Mouse (Mus musculus): ENCODE results near the gene Zfp710. TPM values are rescaled to one million over a fixed set of nuclear protein-coding genes. Genes with fewer than 3 reads are reported as not detected.
"Not testable (repeated sequence)": the region's sequence is repeated elsewhere in the genome, so short reads cannot be mapped to it uniquely, and the experiment has no call there.

Zfp710 gene
- polyA plus RNA-seq, 1 experiment from 2014 or later: 22.6 TPM

GRCm38 (mm10) chr7:80033771-80034170 is 9.2 kb downstream of the Zfp710 start:
- no peak overlapping the region for H3K4me3 ChIP-seq (ENCODE audit: low read length)
- no peak for ATAC-seq (ENCODE audit: low FRiP score, low TSS enrichment)
- H3K9me3 ChIP-seq (ENCODE audit: low read length): no peaks in the 10 kb centered on the region
- H3K4me2 ChIP-seq (replicated peaks; ENCODE audit: low read depth, low read length): no peak overlapping the region
- no peaks in the 10 kb centered on the region for H3K27me3 ChIP-seq (ENCODE audit: insufficient read depth, low read length)
- no peaks in the 10 kb centered on the region for H3K36me3 ChIP-seq (ENCODE audit: insufficient read depth, low read length)
- peaks cover 60% of the 10 kb centered on the region for H3K4me1 ChIP-seq (ENCODE audit: insufficient read depth, low read length)
- H3K27ac ChIP-seq (ENCODE audit: low read length): no peak overlapping the region
- 73% methylated on average over 9 of the region's 9 CpGs for WGBS
- H3K9ac ChIP-seq (replicated peaks; ENCODE audit: low read length): no peak overlapping the region

GRCm38 (mm10) chr7:80035086-80035485 is 10.5 kb downstream of the Zfp710 start:
- WGBS: 53% methylated on average over 6 of the region's 6 CpGs
- H3K9me3 ChIP-seq (ENCODE audit: low read length): no peaks in the 10 kb centered on the region
- H3K36me3 ChIP-seq (ENCODE audit: insufficient read depth, low read length): no peaks in the 10 kb centered on the region
- no peak for ATAC-seq (ENCODE audit: low FRiP score, low TSS enrichment)
- H3K9ac ChIP-seq (replicated peaks; ENCODE audit: low read length): no peak overlapping the region
- H3K27me3 ChIP-seq (ENCODE audit: insufficient read depth, low read length): no peaks in the 10 kb centered on the region
- no peak overlapping the region for H3K27ac ChIP-seq (ENCODE audit: low read length)
- no peak overlapping the region for H3K4me3 ChIP-seq (ENCODE audit: low read length)
- peaks cover 49% of the 10 kb centered on the region for H3K4me1 ChIP-seq (ENCODE audit: insufficient read depth, low read length)
- no peak overlapping the region for H3K4me2 ChIP-seq (replicated peaks; ENCODE audit: low read depth, low read length)

- H3K27ac ChIP-seq (ENCODE audit: low read length): 0 out of 2 replicates have a peak overlapping the region, but pooled peaks have one; percentile 15
Measured at GRCm38 (mm10) chr7:80035748-80036147, 11.1 kb downstream of the Zfp710 start.

GRCm38 (mm10) chr7:80039699-80040098 is 15.1 kb downstream of the Zfp710 start:
- Histone ChIP-seq H3K27ac (ENCODE audit: low read length) (no peak overlapping the region), H3K9me3 (ENCODE audit: low read length) (no peaks in the 10 kb centered on the region), H3K27me3 (ENCODE audit: insufficient read depth, low read length) (no peaks in the 10 kb centered on the region), H3K36me3 (ENCODE audit: insufficient read depth, low read length) (no peaks in the 10 kb centered on the region; the same call in 1 of the 2 replicates), H3K4me2 (replicated peaks; ENCODE audit: low read depth, low read length) (no peak overlapping the region), H3K4me1 (ENCODE audit: insufficient read depth, low read length) (peaks cover 18% of the 10 kb centered on the region), H3K4me3 (ENCODE audit: low read length) (no peak overlapping the region), H3K9ac (replicated peaks; ENCODE audit: low read length) (no peak overlapping the region)
- WGBS: 91% methylated on average over 8 of the region's 8 CpGs
- ATAC-seq (ENCODE audit: low FRiP score, low TSS enrichment): no peak

More at GRCm38 (mm10) chr7:80035748-80036147, 11.1 kb downstream of the Zfp710 start:
- Histone ChIP-seq H3K27me3 (ENCODE audit: insufficient read depth, low read length) (no peaks in the 10 kb centered on the region), H3K9ac (replicated peaks; ENCODE audit: low read length) (no peak overlapping the region; the same call in 1 of the 2 replicates), H3K4me2 (replicated peaks; ENCODE audit: low read depth, low read length) (no peak overlapping the region), H3K4me3 (ENCODE audit: low read length) (no peak overlapping the region), H3K36me3 (ENCODE audit: insufficient read depth, low read length) (no peaks in the 10 kb centered on the region), H3K9me3 (ENCODE audit: low read length) (no peaks in the 10 kb centered on the region), H3K4me1 (ENCODE audit: insufficient read depth, low read length) (peaks cover 49% of the 10 kb centered on the region)
- 49% methylated on average over 4 of the region's 4 CpGs for WGBS
- 0 out of 2 replicates have a peak, but pooled peaks have one; percentile 40 for ATAC-seq (ENCODE audit: low FRiP score, low TSS enrichment)

- 40% methylated on average over 7 of the region's 7 CpGs for WGBS
- Histone ChIP-seq H3K36me3 (ENCODE audit: insufficient read depth, low read length) (no peaks in the 10 kb centered on the region; the same call in 1 of the 2 replicates), H3K4me2 (replicated peaks; ENCODE audit: low read depth, low read length) (no peak overlapping the region), H3K4me1 (ENCODE audit: insufficient read depth, low read length) (peaks cover 35% of the 10 kb centered on the region), H3K27ac (ENCODE audit: low read length) (peak overlapping the region; percentile 67), H3K27me3 (ENCODE audit: insufficient read depth, low read length) (no peaks in the 10 kb centered on the region), H3K4me3 (ENCODE audit: low read length) (no peak overlapping the region), H3K9me3 (ENCODE audit: low read length) (no peaks in the 10 kb centered on the region), H3K9ac (replicated peaks; ENCODE audit: low read length) (no peak overlapping the region)
- ATAC-seq (ENCODE audit: low FRiP score, low TSS enrichment): peak; percentile 50
Measured at GRCm38 (mm10) chr7:80044170-80044569, 19.6 kb downstream of the Zfp710 start.

GRCm38 (mm10) chr7:80047041-80047440 is 22.4 kb downstream of the Zfp710 start:
- H3K27ac ChIP-seq (ENCODE audit: low read length): peak overlapping the region; percentile 36; the same call in 1 of the 2 replicates
- H3K4me1 ChIP-seq (ENCODE audit: insufficient read depth, low read length): peaks cover 58% of the 10 kb centered on the region
- no peaks in the 10 kb centered on the region for H3K9me3 ChIP-seq (ENCODE audit: low read length)
- 43% methylated on average over 4 of the region's 4 CpGs for WGBS
- no peak overlapping the region for H3K9ac ChIP-seq (replicated peaks; ENCODE audit: low read length)
- H3K27me3 ChIP-seq (ENCODE audit: insufficient read depth, low read length): no peaks in the 10 kb centered on the region
- ATAC-seq (ENCODE audit: low FRiP score, low TSS enrichment): no peak
- H3K4me3 ChIP-seq (ENCODE audit: low read length): no peak overlapping the region
- H3K36me3 ChIP-seq (ENCODE audit: insufficient read depth, low read length): no peaks in the 10 kb centered on the region; the same call in 1 of the 2 replicates
- H3K4me2 ChIP-seq (replicated peaks; ENCODE audit: low read depth, low read length): no peak overlapping the region

GRCm38 (mm10) chr7:80049746-80050145 is 25.1 kb downstream of the Zfp710 start:
- no peaks in the 10 kb centered on the region for H3K9me3 ChIP-seq (ENCODE audit: low read length)
- no peak overlapping the region for H3K4me3 ChIP-seq (ENCODE audit: low read length)
- peaks cover 71% of the 10 kb centered on the region for H3K4me1 ChIP-seq (ENCODE audit: insufficient read depth, low read length)
- 0 out of 2 replicates have a peak overlapping the region, but pooled peaks have one; percentile 16 for H3K4me2 ChIP-seq (replicated peaks; ENCODE audit: low read depth, low read length)
- H3K9ac ChIP-seq (replicated peaks; ENCODE audit: low read length): no peak overlapping the region
- no peaks in the 10 kb centered on the region for H3K27me3 ChIP-seq (ENCODE audit: insufficient read depth, low read length)
- no peak for ATAC-seq (ENCODE audit: low FRiP score, low TSS enrichment)
- H3K36me3 ChIP-seq (ENCODE audit: insufficient read depth, low read length): no peaks in the 10 kb centered on the region
- peak overlapping the region; percentile 80 for H3K27ac ChIP-seq (ENCODE audit: low read length)
- 43% methylated on average over 2 of the region's 2 CpGs for WGBS

GRCm38 (mm10) chr7:80050382-80050781 is 25.8 kb downstream of the Zfp710 start:
- 86% methylated on average over 1 of the region's 1 CpGs for WGBS
- not testable (repeated sequence) for ATAC-seq (ENCODE audit: low FRiP score, low TSS enrichment)
- H3K27ac ChIP-seq (ENCODE audit: low read length): peak overlapping the region; percentile 80

GRCm38 (mm10) chr7:80051835-80052234 is 27.2 kb downstream of the Zfp710 start:
- ATAC-seq (ENCODE audit: low FRiP score, low TSS enrichment): 0 out of 2 replicates have a peak, but pooled peaks have one; percentile 32
- peak overlapping the region; percentile 24; the same call in 1 of the 2 replicates for H3K4me2 ChIP-seq (replicated peaks; ENCODE audit: low read depth, low read length)
- H3K4me1 ChIP-seq (ENCODE audit: insufficient read depth, low read length): peaks cover 76% of the 10 kb centered on the region
- H3K9me3 ChIP-seq (ENCODE audit: low read length): no peaks in the 10 kb centered on the region
- no peak overlapping the region for H3K4me3 ChIP-seq (ENCODE audit: low read length)
- H3K27ac ChIP-seq (ENCODE audit: low read length): peak overlapping the region; percentile 70
- no peaks in the 10 kb centered on the region for H3K27me3 ChIP-seq (ENCODE audit: insufficient read depth, low read length)
- no peak overlapping the region for H3K9ac ChIP-seq (replicated peaks; ENCODE audit: low read length)
- no peaks in the 10 kb centered on the region for H3K36me3 ChIP-seq (ENCODE audit: insufficient read depth, low read length)
- WGBS: 47% methylated on average over 6 of the region's 6 CpGs

More at GRCm38 (mm10) chr7:80050382-80050781, 25.8 kb downstream of the Zfp710 start:
- not testable (repeated sequence) for H3K9me3 ChIP-seq (ENCODE audit: low read length); H3K36me3 ChIP-seq (ENCODE audit: insufficient read depth, low read length); H3K27me3 ChIP-seq (ENCODE audit: insufficient read depth, low read length); H3K9ac ChIP-seq (replicated peaks; ENCODE audit: low read length); H3K4me3 ChIP-seq (ENCODE audit: low read length); H3K4me2 ChIP-seq (replicated peaks; ENCODE audit: low read depth, low read length)
- peaks cover 69% of the 10 kb centered on the region for H3K4me1 ChIP-seq (ENCODE audit: insufficient read depth, low read length)

- H3K36me3 ChIP-seq (ENCODE audit: insufficient read depth, low read length): no peaks in the 10 kb centered on the region
- H3K9ac ChIP-seq (replicated peaks; ENCODE audit: low read length): no peak overlapping the region
- 17% methylated on average over 11 of the region's 11 CpGs for WGBS
- no peaks in the 10 kb centered on the region for H3K27me3 ChIP-seq (ENCODE audit: insufficient read depth, low read length)
- peak overlapping the region; percentile 70 for H3K27ac ChIP-seq (ENCODE audit: low read length)
- peaks cover 76% of the 10 kb centered on the region for H3K4me1 ChIP-seq (ENCODE audit: insufficient read depth, low read length)
- H3K4me2 ChIP-seq (replicated peaks; ENCODE audit: low read depth, low read length): peak overlapping the region; percentile 24
- no peak overlapping the region for H3K4me3 ChIP-seq (ENCODE audit: low read length)
- ATAC-seq (ENCODE audit: low FRiP score, low TSS enrichment): peak; percentile 43
- H3K9me3 ChIP-seq (ENCODE audit: low read length): no peaks in the 10 kb centered on the region
Measured at GRCm38 (mm10) chr7:80052261-80052660, 27.6 kb downstream of the Zfp710 start.

All from kidney, embryonic 16.5 days (tissue).